Comparison of ENCODE assay signal across 21 mouse cellular contexts in the genomic region with DNA sequence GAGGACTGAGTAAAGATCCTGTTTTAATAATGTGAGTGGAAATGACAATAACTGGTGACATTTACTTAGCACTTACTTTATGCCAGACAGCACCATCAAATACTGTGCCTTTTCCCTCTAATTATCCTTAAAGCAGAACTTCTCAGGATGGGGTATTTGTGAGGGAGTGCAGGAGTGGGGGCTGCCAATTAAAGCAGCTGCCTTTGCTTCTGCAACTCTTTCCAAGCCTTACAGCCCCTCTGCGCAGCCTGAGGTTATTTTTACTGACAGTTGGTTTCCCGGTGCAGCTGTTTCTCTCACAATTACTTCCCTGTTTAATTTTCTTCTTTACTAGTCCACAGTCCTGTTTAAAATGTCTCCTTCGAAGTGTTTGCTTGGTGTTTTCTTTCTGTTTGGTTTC.
DNase-seq lines count a peak whose midpoint lies in the region; ATAC-seq and TF ChIP-seq lines count a peak whose summit lies in the region.
"Had no signal": no experiment of that assay in that cellular context is flagged by ENCODE, and none has a peak within 500 bp of the region (broad histone marks: within the 10 kb centered on the region; RNA-seq: fewer than 3 reads in every experiment).

No protein-coding gene starts in this region.

- TF ChIP-seq CTCF in hindbrain, postnatal 0 days (IDR thresholded peaks at IDR 0.05; ENCODE audit: low read depth) = no peak
- no peak for TF ChIP-seq CTCF in CH12.LX (conservative IDR thresholded peaks at IDR 0.05 in 1 of 2, IDR thresholded peaks at IDR 0.05 in 1 of 2; ENCODE audit: low read depth in 2 of 2, low read length in 2 of 2)

- no peak overlapping the region for H3K4me3 ChIP-seq in hindbrain, postnatal 0 days (ENCODE audit: low read length)
- no peak overlapping the region for H3K4me3 ChIP-seq in hindbrain, embryonic 13.5 days
- H3K4me3 ChIP-seq in CH12.LX (replicated peaks in 1 of 3; ENCODE audit: low read depth in 2 of 3, low read length in 2 of 3, poor library complexity in 1 of 3) = no peak overlapping the region
- H3K4me3 ChIP-seq in embryonic facial prominence, embryonic 14.5 days (ENCODE audit: low read depth, low read length) = no peak overlapping the region
- H3K4me3 ChIP-seq: heart, embryonic 10.5 days; hindbrain, embryonic 15.5 days had no signal

- dilution Hi-C loops in CH12.LX (cut with MboI; ENCODE audit: extremely low pct_ligation_motif_present, extremely low pct_unique_long_range_greater_than_20kb, low sequenced_read_pairs) = no loop called here

- no peak for TF ChIP-seq POLR2A in CH12.LX (IDR thresholded peaks at IDR 0.05; ENCODE audit: low read depth, low read length)

- WGBS in hindbrain, postnatal 0 days = 53% methylated on average over 3 of the region's 3 CpGs
- WGBS in hindbrain, embryonic 13.5 days = 70% methylated on average over 3 of the region's 3 CpGs
- WGBS in embryonic facial prominence, embryonic 14.5 days = 15% methylated on average over 3 of the region's 3 CpGs

- in situ Hi-C loops in CH12.LX (cut with MboI; ENCODE audit: low pct_ligation_motif_present, low pct_unique_long_range_greater_than_20kb, low sequenced_read_pairs) = no loop called here

- intact Hi-C loops in left cerebral cortex, postnatal 14 days (cut with DNase I) = loop anchor here (10.0 kb wide), 2 partner anchors 588 to 1008 kb away; a partner anchor contains a TSS
- intact Hi-C loops in gastrocnemius, postnatal 14 days (cut with DNase I; ENCODE audit: low total_unique reads) = no loop called here

- H3K4me2 ChIP-seq in hindbrain, postnatal 0 days (ENCODE audit: low read depth, low read length) = no peak overlapping the region
- no peak overlapping the region for H3K4me2 ChIP-seq in hindbrain, embryonic 13.5 days
- H3K4me2 ChIP-seq in CH12.LX (ENCODE audit: insufficient read depth, low read depth, poor library complexity, severe bottlenecking) = no peak overlapping the region
- no peak overlapping the region for H3K4me2 ChIP-seq in embryonic facial prominence, embryonic 14.5 days (ENCODE audit: low read depth, low read length)
- H3K4me2 ChIP-seq: hindbrain, embryonic 15.5 days had no signal

- no peak for TF ChIP-seq EP300 in CH12.LX (IDR thresholded peaks at IDR 0.05; ENCODE audit: low read length)

- no peak for TF ChIP-seq RAD21 in CH12.LX (IDR thresholded peaks at IDR 0.05; ENCODE audit: low read depth, low read length)

- H3K27me3 ChIP-seq in hindbrain, postnatal 0 days (ENCODE audit: insufficient read depth, low read length) = no peaks in the 10 kb centered on the region; the same call in 1 of the 2 replicates
- peaks cover 69% of the 10 kb centered on the region for H3K27me3 ChIP-seq in hindbrain, embryonic 13.5 days
- H3K27me3 ChIP-seq in CH12.LX (replicated peaks) = no peaks in the 10 kb centered on the region
- peaks cover 16% of the 10 kb centered on the region for H3K27me3 ChIP-seq in embryonic facial prominence, embryonic 14.5 days (replicated peaks; ENCODE audit: control insufficient read depth, insufficient read depth, low read length)

- H3K27ac ChIP-seq in hindbrain, postnatal 0 days = no peak overlapping the region
- no peak overlapping the region for H3K27ac ChIP-seq in hindbrain, embryonic 13.5 days
- H3K27ac ChIP-seq in CH12.LX (ENCODE audit: insufficient read depth, low read depth) = no peak overlapping the region
- no peak overlapping the region for H3K27ac ChIP-seq in embryonic facial prominence, embryonic 14.5 days (replicated peaks; ENCODE audit: low read depth, low read length)
- H3K27ac ChIP-seq: heart, embryonic 10.5 days; hindbrain, embryonic 15.5 days; kidney, postnatal 0 days had no signal

- H3K36me3 ChIP-seq in hindbrain, postnatal 0 days (ENCODE audit: insufficient read depth, low read length) = no peaks in the 10 kb centered on the region
- H3K36me3 ChIP-seq in hindbrain, embryonic 13.5 days = no peaks in the 10 kb centered on the region
- no peaks in the 10 kb centered on the region for H3K36me3 ChIP-seq in CH12.LX (replicated peaks in 1 of 2; ENCODE audit: control insufficient read depth in 1 of 2, insufficient read depth in 1 of 2, low read length in 1 of 2)
- H3K36me3 ChIP-seq in embryonic facial prominence, embryonic 14.5 days (ENCODE audit: control insufficient read depth, insufficient read depth, low read length) = no peaks in the 10 kb centered on the region
- H3K36me3 ChIP-seq: heart, embryonic 10.5 days; hindbrain, embryonic 15.5 days had no signal

- DNase-seq in hindbrain, postnatal 0 days (ENCODE audit: low spot score) = peak; percentile 1
- no peak for DNase-seq in CH12.LX (ENCODE audit: extremely low read depth)
- peak; percentile 39 for DNase-seq in embryonic facial prominence, embryonic 14.5 days (ENCODE audit: low spot score)
- no peak for DNase-seq in left cerebral cortex, postnatal 14 days (ENCODE audit: low spot score in 2 of 2)
- no peak for DNase-seq in gastrocnemius, postnatal 14 days
- DNase-seq: adrenal gland, adult 2 months; cerebellum, adult 11-12 months; cerebellum, postnatal 36 days; gastrocnemius, postnatal 25 days; heart, postnatal 10 days; liver; lung, adult 18-20 months; midbrain, embryonic 14.5 days; right cerebral cortex, postnatal 14 days had no signal

- no peaks in the 10 kb centered on the region for H3K9me3 ChIP-seq in hindbrain, postnatal 0 days (ENCODE audit: low read length)
- H3K9me3 ChIP-seq in hindbrain, embryonic 13.5 days = no peaks in the 10 kb centered on the region
- H3K9me3 ChIP-seq in CH12.LX (replicated peaks; ENCODE audit: low read length) = no peaks in the 10 kb centered on the region
- H3K9me3 ChIP-seq in embryonic facial prominence, embryonic 14.5 days (ENCODE audit: control insufficient read depth, low read length) = no peaks in the 10 kb centered on the region
- H3K9me3 ChIP-seq: heart, embryonic 10.5 days; hindbrain, embryonic 15.5 days had no signal

- no peak for ATAC-seq in hindbrain, postnatal 0 days
- ATAC-seq in hindbrain, embryonic 13.5 days (ENCODE audit: low FRiP score) = no peak
- ATAC-seq in embryonic facial prominence, embryonic 14.5 days (ENCODE audit: low read depth) = no peak
- ATAC-seq in megakaryocyte progenitor cell, adult 5-6 weeks (replicated peaks; ENCODE audit: poor library complexity) = peak; percentile 71
- ATAC-seq: CD4-positive, CD25-positive, alpha-beta regulatory T cell, adult 4 months; intestine, postnatal 0 days had no signal

- no peaks in the 10 kb centered on the region for H3K4me1 ChIP-seq in hindbrain, postnatal 0 days (ENCODE audit: insufficient read depth, low read length)
- no peaks in the 10 kb centered on the region for H3K4me1 ChIP-seq in hindbrain, embryonic 13.5 days (replicated peaks)
- H3K4me1 ChIP-seq in CH12.LX (ENCODE audit: control insufficient read depth in 1 of 2, insufficient read depth in 2 of 2) = peaks cover 0 to 12% of the 10 kb centered on the region in 2 experiments; a peak in 2 of 4 replicates
- no peaks in the 10 kb centered on the region for H3K4me1 ChIP-seq in embryonic facial prominence, embryonic 14.5 days (ENCODE audit: control insufficient read depth, insufficient read depth, low read length)
- H3K4me1 ChIP-seq: heart, embryonic 10.5 days; hindbrain, embryonic 15.5 days had no signal

- no peaks in the 10 kb centered on the region for H3K79me2 ChIP-seq in CH12.LX (replicated peaks; ENCODE audit: control insufficient read depth, extremely low read depth, insufficient read depth, poor library complexity, severe bottlenecking)

- H3K9ac ChIP-seq in hindbrain, postnatal 0 days (replicated peaks; ENCODE audit: low read length) = no peak overlapping the region
- H3K9ac ChIP-seq in hindbrain, embryonic 13.5 days = no peak overlapping the region
- H3K9ac ChIP-seq in CH12.LX (ENCODE audit: insufficient read depth, low read depth) = no peak overlapping the region
- H3K9ac ChIP-seq in embryonic facial prominence, embryonic 14.5 days (ENCODE audit: low read depth, low read length) = no peak overlapping the region
- H3K9ac ChIP-seq: hindbrain, embryonic 15.5 days had no signal

TF ChIP-seq in CH12.LX, 34 proteins besides CTCF, POLR2A, EP300 and RAD21:
- TF ChIP-seq TBP (conservative IDR thresholded peaks at IDR 0.05; ENCODE audit: low read depth, low read length) (no peak), ZKSCAN1 (IDR thresholded peaks at IDR 0.05; ENCODE audit: borderline replicate concordance, low read depth, low read length) (no peak), HCFC1 (IDR thresholded peaks at IDR 0.05; ENCODE audit: low read depth, low read length) (no peak), ZMIZ1 (IDR thresholded peaks at IDR 0.05; ENCODE audit: low read depth, low read length) (no peak), MEF2A (IDR thresholded peaks at IDR 0.05; ENCODE audit: borderline replicate concordance, low read depth, low read length) (peak; percentile 14; the same call in 1 of the 2 replicates)

Comparison
In these comparisons a context has a peak if more than half of its experiments do, and no peak if none do; other contexts are left out.
1. DNase-seq: peak in hindbrain, postnatal 0 days (single experiment) and embryonic facial prominence, embryonic 14.5 days (single experiment); none in CH12.LX (single experiment), left cerebral cortex, postnatal 14 days (0 of 2) and gastrocnemius, postnatal 14 days (single experiment).